In genomic region chr1:165289831-165290230, GRCm38 (mm10) we compare ENCODE assay signal across 8 mouse cellular contexts. TPM values are rescaled to one million over a fixed set of nuclear protein-coding genes. Genes with fewer than 3 reads are reported as not detected.
DNase-seq lines count a peak whose midpoint lies in the region; ATAC-seq and TF ChIP-seq lines count a peak whose summit lies in the region.

No protein-coding gene starts in this region.

- no peaks in the 10 kb centered on the region for H3K79me2 ChIP-seq in heart, adult 2 months (replicated peaks; ENCODE audit: control insufficient read depth, insufficient read depth, low read length)

- DNase-seq in heart, adult 2 months = no peak
- DNase-seq in heart, adult 18-20 months = no peak
- peak; percentile 5 for DNase-seq in CD4-positive helper T cell, adult 2 months (ENCODE audit: low read depth, low spot score)
- no peak for DNase-seq in layer of hippocampus, adult 9-10 months (ENCODE audit: low spot score)
- no peak for DNase-seq in right cerebral cortex, postnatal 36 days (ENCODE audit: low spot score in 2 of 2)
- no peak for DNase-seq in left cerebral cortex, adult 9 months (ENCODE audit: low spot score in 2 of 2)

- H3K9ac ChIP-seq in heart, adult 2 months (ENCODE audit: low read depth, low read length) = no peak overlapping the region

- TF ChIP-seq CTCF in heart, adult 2 months (IDR thresholded peaks at IDR 0.05) = peak; percentile 44

- no peak overlapping the region for H3K4me3 ChIP-seq in heart, adult 2 months

- no peaks in the 10 kb centered on the region for H3K27me3 ChIP-seq in heart, adult 2 months (ENCODE audit: control insufficient read depth, insufficient read depth, low read length)

- no peak for TF ChIP-seq POLR2A in heart, adult 2 months (IDR thresholded peaks at IDR 0.05; ENCODE audit: insufficient read depth, low read depth, low read length)

- 87% methylated on average over 4 of the region's 4 CpGs for WGBS in heart, adult 2 months

- H3K27ac ChIP-seq in heart, adult 2 months = no peak overlapping the region

- TF ChIP-seq EP300 in heart, adult 2 months (IDR thresholded peaks at IDR 0.05; ENCODE audit: insufficient read depth, low read depth, low read length) = no peak

- H3K4me1 ChIP-seq in heart, adult 2 months (ENCODE audit: control insufficient read depth, insufficient read depth, low read length) = no peaks in the 10 kb centered on the region

- H3K36me3 ChIP-seq in heart, adult 2 months (ENCODE audit: control insufficient read depth, insufficient read depth, low read length) = no peaks in the 10 kb centered on the region

- ATAC-seq in common myeloid progenitor, adult 5-6 weeks (replicated peaks; ENCODE audit: low read depth, poor library complexity, severe bottlenecking) = peak; percentile 70
- peak; percentile 47; the same call in 1 of the 2 replicates for ATAC-seq in megakaryocyte, adult 5-6 weeks (ENCODE audit: poor library complexity, severe bottlenecking)

- intact Hi-C loops in heart, adult 2 months (cut with DNase I) = no loop called here

RNA-seq across cellular contexts. Expression of gene Gpr161, which starts 5.8 kb away (rescaled TPM):
- 1 to 10 TPM; 1.4 to 1.5 TPM for total RNA-seq in heart, adult 2 months (2021)
- polyA plus RNA-seq in heart, adult 2 months (2012; rRNA removed) = 2.2 and 2.7 TPM in 2 replicates
- 1 to 10 TPM; 1.2 TPM for total RNA-seq in heart, adult 18-20 months (2021)
- 0.64 and 1.1 TPM in 2 replicates for total RNA-seq in common myeloid progenitor, adult 5-6 weeks (2017)
- not detected in 2 replicates for total RNA-seq in megakaryocyte, adult 5-6 weeks (2015)
- total RNA-seq in megakaryocyte, adult 5-6 weeks (2017) = 0.04 and 0.08 TPM in 2 replicates

RNA-seq across cellular contexts. Expression of gene Tiprl, which starts 53.0 kb away (rescaled TPM):
- total RNA-seq in heart, adult 2 months (2021) = 10 to 100 TPM; 36.1 to 37.2 TPM
- 17.6 and 22.5 TPM in 2 replicates for polyA plus RNA-seq in heart, adult 2 months (2012; rRNA removed)
- total RNA-seq in heart, adult 18-20 months (2021) = 10 to 100 TPM; 34.6 to 45.4 TPM
- 79.0 and 80.1 TPM in 2 replicates for total RNA-seq in common myeloid progenitor, adult 5-6 weeks (2017)
- 25.7 and 25.8 TPM in 2 replicates for total RNA-seq in megakaryocyte, adult 5-6 weeks (2015)
- total RNA-seq in megakaryocyte, adult 5-6 weeks (2017) = 49.6 and 52.0 TPM in 2 replicates
